Mouse (Mus musculus): ENCODE data around the gene Thsd7b.

GRCm38 (mm10) chr1:129516379-129516778 is 243.3 kb downstream of the Thsd7b start:
- no peak for TF ChIP-seq CTCF (IDR thresholded peaks at IDR 0.05; ENCODE audit: low read depth, low read length)
- no peak for TF ChIP-seq GATA2 (IDR thresholded peaks at IDR 0.05; ENCODE audit: borderline replicate concordance, low read depth, low read length)
- no peak for TF ChIP-seq TAL1 (conservative IDR thresholded peaks at IDR 0.05; ENCODE audit: low read depth, low read length)
- no peak for TF ChIP-seq GATA1 (IDR thresholded peaks at IDR 0.05; ENCODE audit: borderline replicate concordance, low read length)
